Mouse (Mus musculus) heart, postnatal 0 days (tissue): ENCODE data around the gene Arnt2. TPM values are rescaled to one million over a fixed set of nuclear protein-coding genes. Genes with fewer than 3 reads are reported as not detected.

Experiments
- ATAC-seq: fragments of 200-750 bp; cut with Nextera tagmentation; 2 replicates; pipeline ENCODE4 v1.8.0; 2017; ENCODE audit warnings: low read depth, moderate number of reproducible peaks, moderate library complexity; ENCODE audit not compliant: insufficient read depth
- DNase-seq: peaks from one replicate; pipeline ENCODE4 v3.0.0-alpha.2; 2016; ENCODE audit warnings: low spot score
- H3K27ac ChIP-seq: fragments of 300-500 bp; sonication (generic); 2 replicates; pipeline ENCODE4 v1.5.1; 2014; ENCODE audit warnings: low read depth, mild to moderate bottlenecking
- H3K27me3 ChIP-seq: fragments of 300-500 bp; sonication (generic); 2 replicates; pipeline ENCODE4 v1.6.1; 2014; ENCODE audit warnings: low read length, mixed read lengths; ENCODE audit not compliant: control insufficient read depth, insufficient read depth
- H3K36me3 ChIP-seq: fragments of 300-500 bp; sonication (generic); replicated peaks from 2 replicates; pipeline ENCODE4 v1.6.1; 2014; ENCODE audit warnings: low read length, mixed read lengths; ENCODE audit not compliant: control insufficient read depth, insufficient read depth
- H3K4me1 ChIP-seq: fragments of 300-500 bp; sonication (generic); 2 replicates; pipeline ENCODE4 v1.6.1; 2014; ENCODE audit warnings: antibody characterized with exemption; ENCODE audit not compliant: control insufficient read depth, insufficient read depth
- H3K4me2 ChIP-seq: fragments of 300-500 bp; sonication (generic); 2 replicates; pipeline ENCODE4 v1.6.1; 2014; ENCODE audit warnings: low read depth, mild to moderate bottlenecking, low read length, moderate library complexity
- H3K4me3 ChIP-seq: fragments of 300-500 bp; sonication (generic); 2 replicates; pipeline ENCODE4 v1.5.1; 2014; ENCODE audit warnings: low read depth, low read length
- H3K9ac ChIP-seq: fragments of 300-500 bp; sonication (generic); replicated peaks from 2 replicates; pipeline ENCODE4 v1.6.1; 2014; ENCODE audit warnings: low read depth, low read length, mixed read lengths
- H3K9me3 ChIP-seq: fragments of 300-500 bp; sonication (generic); replicated peaks from 2 replicates; pipeline ENCODE4 v1.6.1; 2016; ENCODE audit warnings: low read length; ENCODE audit not compliant: control insufficient read depth
- CTCF ChIP-seq: IDR thresholded peaks from 2 replicates; pipeline ENCODE4 v1.5.1; 2016; ENCODE audit warnings: antibody characterized with exemption, control low read depth, low read depth
- EP300 ChIP-seq: IDR thresholded peaks from 2 replicates; pipeline ENCODE4 v1.6.1; 2016; ENCODE audit warnings: antibody characterized with exemption, low read depth
- WGBS: fragments of 180-500 bp; shearing (Covaris S2); extraction: QIAGEN DNeasy Blood & Tissue Kit; methylation state at CpG from one replicate; pipeline ENCODE4 v1.1.7; 2014; 5-methylcytosine and 5-hydroxymethylcytosine counted together
- polyA plus RNA-seq: library from polyadenylated mRNA; unstranded; fragments of >200 nt; fragmentation: Nextera tagmentation; extraction: Ambion mirVana; gene quantifications from 2 replicates; pipeline ENCODE4 v1.2.1, GENCODE M21; 2015
- total RNA-seq: library from RNA; depleted of rRNA; stranded (reverse); fragments of >200 nt; gene quantifications from 2 replicates; pipeline ENCODE4 v1.2.3, GENCODE M21; 2014; ENCODE audit warnings: low replicate concordance

Arnt2 gene
- total and polyA plus RNA-seq, 2 experiments from 2014 or later: 0.31 to 2.1 TPM

DNA sequence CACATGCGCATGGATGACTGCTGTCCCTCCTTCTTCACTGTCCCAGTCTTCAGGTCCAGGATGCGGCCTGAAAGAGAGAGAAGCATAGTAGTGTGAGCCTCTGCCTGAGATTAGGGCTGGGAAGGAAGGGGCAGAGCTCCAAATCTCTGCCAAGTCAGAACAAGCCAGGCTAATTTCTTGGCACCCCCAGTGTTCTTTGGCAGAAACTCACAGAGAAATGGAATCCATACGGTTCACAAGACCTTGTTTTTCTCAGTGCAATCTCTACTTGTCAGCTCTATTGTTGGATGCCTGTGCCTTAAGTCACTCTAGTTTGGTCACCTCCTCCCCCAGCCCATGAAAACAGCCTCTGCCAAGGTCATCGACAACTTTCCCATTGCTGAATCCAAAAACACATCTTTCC is 99.1 kb downstream of the Arnt2 start:
- no peaks in the 10 kb centered on the region for H3K9me3 ChIP-seq
- DNase-seq (peak; percentile 62), ATAC-seq (peak; percentile 54)
- H3K27me3 ChIP-seq: no peaks in the 10 kb centered on the region
- H3K9ac ChIP-seq: no peak overlapping the region
- H3K4me2 ChIP-seq: no peak overlapping the region
- TF ChIP-seq EP300 (no peak), CTCF (no peak)
- H3K36me3 ChIP-seq: no peaks in the 10 kb centered on the region
- WGBS: 51% methylated on average over 4 of the region's 4 CpGs
- no peak overlapping the region for H3K4me3 ChIP-seq
- peak overlapping the region; percentile 40; the same call in 1 of the 2 replicates for H3K27ac ChIP-seq
- H3K4me1 ChIP-seq: peaks cover 18% of the 10 kb centered on the region

DNA sequence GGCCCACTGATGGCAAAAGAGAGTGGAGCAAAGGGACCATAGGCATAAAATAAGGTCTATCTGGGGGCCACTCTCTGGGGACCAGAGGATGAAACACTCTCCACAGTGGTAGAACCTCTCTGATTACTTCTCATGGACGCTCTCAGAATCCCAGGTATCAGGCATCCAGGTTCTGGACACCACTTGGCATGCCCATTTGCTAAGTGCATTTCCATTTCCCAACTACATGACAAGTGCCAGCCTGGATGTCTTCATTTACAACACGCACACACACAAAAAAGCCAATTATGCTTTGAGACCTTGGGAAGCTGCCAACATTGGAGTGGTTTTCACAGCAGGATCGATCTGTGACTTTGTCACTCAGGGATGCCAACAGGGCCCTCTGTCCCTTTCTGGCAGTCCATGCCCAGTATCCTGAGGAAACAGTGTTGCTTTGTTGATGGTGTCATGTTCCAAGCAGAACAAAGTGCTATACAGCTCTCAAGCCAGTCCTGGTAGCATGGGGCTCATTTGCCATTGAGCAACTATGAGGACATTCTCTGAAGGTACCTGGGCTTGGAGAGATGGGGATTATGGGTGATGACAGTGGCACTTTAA is 102.5 kb downstream of the Arnt2 start:
- 60% methylated on average over 3 of the region's 3 CpGs for WGBS
- no peak overlapping the region for H3K9ac ChIP-seq
- no peaks in the 10 kb centered on the region for H3K9me3 ChIP-seq
- no peak for TF ChIP-seq CTCF
- no peak for TF ChIP-seq EP300
- ATAC-seq: no peak
- H3K4me1 ChIP-seq: peaks cover 26% of the 10 kb centered on the region
- DNase-seq: no peak
- no peaks in the 10 kb centered on the region for H3K36me3 ChIP-seq
- no peaks in the 10 kb centered on the region for H3K27me3 ChIP-seq
- H3K4me3 ChIP-seq: no peak overlapping the region
- no peak overlapping the region for H3K27ac ChIP-seq
- H3K4me2 ChIP-seq: no peak overlapping the region

DNA sequence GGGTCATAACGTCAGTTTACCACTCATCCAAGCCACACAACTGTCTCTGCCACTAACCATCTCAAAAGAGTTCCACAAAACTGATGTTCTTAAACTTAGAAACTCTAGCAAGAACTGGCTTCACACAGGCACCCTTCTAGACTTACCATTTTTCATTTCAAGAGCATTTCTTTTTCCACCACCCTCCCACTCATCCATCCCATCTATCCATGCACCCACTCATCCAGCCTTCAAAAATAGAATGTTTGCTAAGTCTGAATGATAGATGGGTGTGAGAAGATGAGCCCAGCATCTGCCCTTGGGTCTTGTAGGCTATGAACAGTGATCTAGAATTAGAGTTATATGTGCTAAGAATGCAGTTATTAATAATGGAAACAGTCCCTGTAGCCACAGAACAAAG is 109.7 kb downstream of the Arnt2 start:
- DNase-seq: no peak
- no peak for TF ChIP-seq EP300
- TF ChIP-seq CTCF: no peak
- Histone ChIP-seq H3K27me3 (no peaks in the 10 kb centered on the region), H3K4me1 (0 out of 2 replicates have a peak, but pooled peaks cover 7% of the 10 kb centered on the region), H3K27ac (no peak overlapping the region), H3K9ac (no peak overlapping the region), H3K4me2 (no peak overlapping the region), H3K36me3 (no peaks in the 10 kb centered on the region), H3K9me3 (no peaks in the 10 kb centered on the region), H3K4me3 (no peak overlapping the region)
- WGBS: 83% methylated on average over 1 of the region's 1 CpGs
- no peak for ATAC-seq

DNA sequence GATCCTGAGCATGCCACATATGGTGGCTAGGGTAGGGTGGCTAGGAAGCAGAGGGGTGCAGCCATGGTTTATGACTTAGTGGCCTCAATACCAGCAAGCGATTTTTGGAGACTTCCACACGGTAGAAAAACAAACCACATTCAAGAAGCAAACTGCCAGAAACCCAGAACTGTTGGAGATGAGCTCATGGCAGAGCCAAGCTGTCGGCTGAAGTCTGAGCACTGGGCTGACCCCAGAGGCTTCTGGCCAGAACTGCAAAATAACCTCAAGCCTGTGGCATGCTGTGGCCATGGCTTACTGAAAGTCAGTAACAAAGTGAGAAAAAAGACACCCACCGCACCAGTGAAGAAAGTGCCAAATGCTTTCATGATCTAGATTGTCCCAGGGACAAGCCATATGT is 110.4 kb downstream of the Arnt2 start:
- Histone ChIP-seq H3K27ac (no peak overlapping the region), H3K9me3 (no peaks in the 10 kb centered on the region), H3K9ac (no peak overlapping the region), H3K4me3 (no peak overlapping the region), H3K4me1 (0 out of 2 replicates have a peak, but pooled peaks cover 6% of the 10 kb centered on the region), H3K4me2 (no peak overlapping the region), H3K36me3 (no peaks in the 10 kb centered on the region), H3K27me3 (no peaks in the 10 kb centered on the region)
- ATAC-seq (no peak), DNase-seq (no peak)
- TF ChIP-seq CTCF: no peak
- TF ChIP-seq EP300: no peak
- 70% methylated on average over 4 of the region's 4 CpGs for WGBS

DNA sequence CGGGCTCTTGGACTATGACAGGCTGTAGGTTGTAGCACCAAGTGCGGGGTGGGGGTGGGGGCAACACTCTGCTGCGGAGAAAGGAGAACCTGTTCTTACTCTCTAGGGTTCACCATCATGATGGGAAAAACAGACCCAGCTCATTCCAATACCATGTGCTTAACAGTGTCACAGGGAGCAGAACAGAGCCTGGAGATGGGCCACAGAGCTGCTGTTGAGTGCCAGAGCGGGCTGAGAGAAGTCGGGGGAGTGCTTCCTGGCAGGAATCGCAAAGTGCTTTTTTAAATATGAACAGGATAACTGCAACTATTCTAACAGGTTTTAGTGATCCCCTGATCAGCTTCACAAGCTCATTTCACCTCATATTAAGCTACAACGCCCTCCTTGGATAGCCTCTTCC is 116.9 kb downstream of the Arnt2 start:
- WGBS: 62% methylated on average over 7 of the region's 7 CpGs
- ATAC-seq (0 out of 2 replicates have a peak, but pooled peaks have one; percentile 36), DNase-seq (no peak)
- Histone ChIP-seq H3K4me2 (no peak overlapping the region), H3K9me3 (no peaks in the 10 kb centered on the region), H3K27me3 (no peaks in the 10 kb centered on the region), H3K36me3 (no peaks in the 10 kb centered on the region), H3K4me1 (no peaks in the 10 kb centered on the region), H3K27ac (no peak overlapping the region), H3K4me3 (no peak overlapping the region), H3K9ac (no peak overlapping the region)
- TF ChIP-seq CTCF (no peak), EP300 (no peak)

DNA sequence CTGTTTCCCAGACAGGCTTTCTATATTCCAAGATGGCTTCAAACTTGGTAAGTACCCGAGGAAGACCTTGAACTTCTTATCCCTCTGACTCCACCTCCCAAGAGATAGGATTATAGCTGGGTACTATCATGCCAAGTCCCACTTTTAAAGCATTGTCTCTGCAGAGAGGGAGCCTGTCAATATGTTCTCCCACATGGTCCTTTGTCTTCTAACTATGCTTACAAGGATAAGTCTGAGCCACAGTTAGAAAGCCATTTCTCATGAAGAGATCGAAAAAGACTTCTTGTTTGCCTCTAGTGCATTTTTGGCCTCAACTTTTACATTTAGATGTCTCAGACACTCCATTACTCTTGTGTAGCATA is 122.8 kb downstream of the Arnt2 start:
- Histone ChIP-seq H3K27me3 (no peaks in the 10 kb centered on the region), H3K27ac (no peak overlapping the region), H3K4me2 (no peak overlapping the region), H3K9me3 (no peaks in the 10 kb centered on the region), H3K4me1 (no peaks in the 10 kb centered on the region), H3K9ac (no peak overlapping the region), H3K4me3 (no peak overlapping the region), H3K36me3 (no peaks in the 10 kb centered on the region)
- WGBS: 50% methylated on average over 2 of the region's 2 CpGs
- DNase-seq (no peak), ATAC-seq (no peak)
- TF ChIP-seq EP300 (no peak), CTCF (no peak)
